Mouse (Mus musculus) liver, embryonic 14.5 days (tissue): ENCODE data around the gene Tmem232.

Experiments
- CTCF ChIP-seq: IDR thresholded peaks from 2 replicates; pipeline ENCODE4 v1.5.1; 2016; ENCODE audit warnings: antibody characterized with exemption, low read depth, control low read depth
- EP300 ChIP-seq: IDR thresholded peaks from 2 replicates; pipeline ENCODE4 v1.6.1; 2016; ENCODE audit warnings: antibody characterized with exemption, low read depth

- TF ChIP-seq CTCF: no peak
- TF ChIP-seq EP300: peak; percentile 50; the same call in 1 of the 2 replicates
These were observed 16.6 kb upstream of the Tmem232 start for GRCm38 (mm10) chr17:65557212-65557611.
